Mouse (Mus musculus): ENCODE measurements around the gene Disp2. TPM values are rescaled to one million over a fixed set of nuclear protein-coding genes. Genes with fewer than 3 reads are reported as not detected.

The Disp2 gene
- not detected for total RNA-seq (2023)

GRCm38 (mm10) chr2:118779504-118780480, at the start of gene Disp2:
Gene Disp2 (plus strand): TSS chr2:118779719.

DNA sequence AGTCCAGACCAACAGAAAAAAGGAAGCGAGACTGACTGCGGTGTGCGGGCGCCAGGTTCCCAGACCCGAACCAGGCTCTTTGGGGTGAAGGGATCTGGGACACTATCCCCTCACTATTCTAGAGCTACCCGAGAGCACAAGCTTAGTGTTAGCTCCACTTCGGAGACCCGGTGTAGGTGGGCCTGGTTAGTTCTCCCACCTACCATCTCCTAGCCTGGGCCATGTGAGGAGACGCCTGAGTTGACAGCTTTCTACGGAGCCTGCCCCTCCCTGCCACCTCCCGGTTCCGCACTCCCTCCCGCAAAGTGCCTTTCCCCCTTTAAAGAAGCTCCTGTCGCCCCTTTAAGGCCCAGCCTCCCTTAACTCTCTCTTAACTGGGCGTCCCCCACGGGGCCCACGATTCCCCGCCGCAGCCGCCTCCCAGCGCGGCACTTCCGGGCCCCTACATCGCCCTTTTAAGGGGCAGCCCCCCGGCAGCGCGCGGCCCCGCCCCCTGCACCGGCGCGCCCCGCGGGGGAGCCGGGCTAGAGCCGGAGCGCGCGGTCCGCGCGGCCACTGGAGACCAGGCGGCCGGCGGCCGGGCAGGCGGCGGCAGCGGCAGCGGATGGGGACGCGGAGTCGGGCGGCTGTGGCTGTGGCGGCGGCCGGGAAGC, 34.2 kb upstream of the Disp2 start, which contains the start of gene Inafm2:
Gene Inafm2, plus strand, starts transcription at position 527 of the 653 bp plus-strand sequence.

GRCm38 (mm10) chr2:118761906-118762783, 17.4 kb upstream of the Disp2 start, which contains the start of gene Ccdc9b:
Gene Ccdc9b (minus strand): TSS chr2:118762661.

DNA sequence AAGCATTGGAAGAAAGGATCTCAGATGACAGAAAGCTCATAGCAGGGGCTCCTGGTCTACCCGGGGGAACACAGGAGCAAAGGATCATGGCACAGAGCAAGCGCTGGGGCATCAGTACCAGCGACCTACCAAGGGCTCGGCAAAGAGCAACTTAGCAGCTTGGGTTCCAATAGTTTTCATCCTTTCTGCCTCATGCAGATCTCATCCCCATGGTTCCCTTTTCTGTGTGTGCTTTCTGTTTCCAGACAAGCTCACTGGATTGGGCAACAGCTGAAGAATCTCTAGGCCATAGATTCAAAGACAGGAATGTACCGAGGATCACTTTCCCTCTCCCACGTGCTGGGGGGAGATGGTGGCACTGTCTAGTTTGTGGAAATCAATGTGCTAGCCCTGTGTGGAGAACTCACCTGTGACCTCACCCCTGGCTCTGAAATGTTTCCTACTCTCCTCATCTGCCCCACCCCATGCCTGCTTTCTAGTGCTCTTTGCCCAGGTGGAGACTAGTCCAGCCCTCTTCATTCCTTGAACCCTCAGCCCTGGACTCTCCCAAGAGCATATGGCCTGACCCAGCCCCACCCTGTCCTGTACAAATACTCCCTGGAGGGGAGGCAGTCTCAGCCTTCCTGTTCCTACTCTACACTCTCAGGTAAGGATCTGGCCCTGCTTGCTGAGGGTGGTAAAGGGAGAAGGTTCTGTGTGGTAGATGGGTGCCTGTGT, 7.2 kb upstream of the Disp2 start, which contains the start of gene Phgr1:
Gene Phgr1, plus strand, starts transcription at position 612 of the 717 bp plus-strand sequence.

DNA sequence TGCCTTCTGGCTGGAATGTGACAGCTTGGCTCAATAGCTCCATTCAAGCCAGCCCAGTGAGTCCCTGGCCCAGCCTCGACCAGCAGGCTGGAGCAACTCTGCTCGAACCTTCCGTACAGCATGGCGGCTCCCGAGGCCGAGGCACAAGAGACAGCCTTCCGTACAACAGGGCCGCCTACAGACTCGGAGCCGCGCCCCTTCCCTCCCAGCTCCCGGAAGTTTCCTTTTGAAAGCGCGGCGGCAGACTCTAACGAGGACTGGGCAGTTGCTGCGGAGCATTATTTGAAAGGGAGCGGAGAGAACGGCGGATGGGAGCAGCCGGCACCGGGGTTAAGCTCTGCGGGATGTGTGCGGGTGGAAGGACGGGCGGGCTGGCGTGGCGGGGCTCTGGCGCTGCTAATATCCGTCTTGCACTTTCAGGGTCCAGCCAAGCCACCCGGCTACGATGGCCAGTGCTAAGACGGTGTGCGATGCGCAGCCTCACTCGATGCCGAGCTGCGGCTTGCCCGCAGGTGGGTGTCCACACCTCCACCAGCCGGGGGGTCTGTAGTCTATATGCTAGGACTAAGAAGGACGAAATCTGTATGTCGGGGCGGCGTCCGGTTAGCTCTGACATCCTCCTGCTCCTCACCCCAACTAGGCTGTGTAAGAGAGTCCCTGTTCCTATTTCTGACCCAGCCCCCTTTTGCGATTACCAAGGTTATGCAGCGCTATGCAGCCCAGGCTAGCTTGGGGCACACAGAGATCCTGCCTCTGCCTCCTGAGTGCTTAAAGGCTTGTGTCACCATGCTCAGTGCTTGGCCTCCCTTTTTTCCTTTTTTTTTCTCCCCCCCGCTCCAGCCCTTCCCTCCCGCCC, 34.7 kb downstream of the Disp2 start, which contains the start of gene Knstrn:
Gene Knstrn, plus strand, starts transcription at position 23 of the 856 bp plus-strand sequence.

Other genes starting within 250 kb of the Disp2 start
- gene Bmf, start 230.0 kb upstream of the Disp2 start, total RNA-seq (2023), result 8.6 TPM
- 2.4 TPM for gene Bub1b, start 181.5 kb upstream of the Disp2 start, total RNA-seq (2023)
- 0.12 TPM for gene Pak6, start 116.4 kb upstream of the Disp2 start, total RNA-seq (2023)
- 0.88 TPM for gene Ankrd63, start 75.8 kb upstream of the Disp2 start, total RNA-seq (2023)
- 96.4 TPM for gene Plcb2, start 51.3 kb upstream of the Disp2 start, total RNA-seq (2023)
- gene Inafm2, start 34.0 kb upstream of the Disp2 start, total RNA-seq (2023), result 18.5 TPM
- gene Ccdc9b, start 17.1 kb upstream of the Disp2 start, total RNA-seq (2023), result not detected
- gene Phgr1, start 7.0 kb upstream of the Disp2 start, total RNA-seq (2023), result not detected
- 5.5 TPM for gene Knstrn, start 34.3 kb downstream of the Disp2 start, total RNA-seq (2023)
- gene Ivd, start 82.2 kb downstream of the Disp2 start, total RNA-seq (2023), result 65.2 TPM
- gene Bahd1, start 120.7 kb downstream of the Disp2 start, total RNA-seq (2023), result 33.9 TPM
- gene Chst14, start 146.8 kb downstream of the Disp2 start, total RNA-seq (2023), result 1.3 TPM
- gene Ccdc32, start 249.7 kb downstream of the Disp2 start, total RNA-seq (2023), result 12.1 TPM

Data from CD4-positive naive resting alpha-beta T cell, adult 76 days (primary cell).